Mouse (Mus musculus) ES-E14 (cell line): ENCODE results near the gene Asf1b. TPM values are rescaled to one million over a fixed set of nuclear protein-coding genes. Genes with fewer than 3 reads are reported as not detected.

ENCODE experiments used
- DNase-seq: peaks from one replicate; pipeline ENCODE4 v3.0.0-alpha.2; 2013; ENCODE audit warnings: low read depth, low spot score
- H3K27ac ChIP-seq: 2 replicates; pipeline ENCODE4 v1.5.1; 2012; ENCODE audit warnings: low read depth, mild to moderate bottlenecking, low read length, moderate library complexity, mixed read lengths; ENCODE audit not compliant: poor library complexity, insufficient read depth, severe bottlenecking
- H3K36me3 ChIP-seq: 2 replicates; pipeline ENCODE4 v1.6.1; 2012; ENCODE audit warnings: mild to moderate bottlenecking, low read length, moderate library complexity, mixed read lengths; ENCODE audit not compliant: control insufficient read depth, poor library complexity, insufficient read depth, severe bottlenecking
- H3K4me1 ChIP-seq, 2 experiments: fragments of 150-350 bp in 1 of 2; sonication (generic) in 1 of 2; 2 replicates each; pipeline ENCODE4 v1.6.1; 2012; ENCODE audit warnings: low read length in 2 of 2, mild to moderate bottlenecking in 1 of 2, mixed read lengths in 1 of 2; ENCODE audit not compliant: control insufficient read depth in 2 of 2, insufficient read depth in 2 of 2, poor library complexity in 1 of 2
- H3K4me3 ChIP-seq, 2 experiments: fragments of 150-350 bp in 1 of 2; sonication (generic) in 1 of 2; 2 replicates each; pipeline ENCODE4 v1.5.1; 2012; ENCODE audit warnings: low read length in 2 of 2, low read depth in 1 of 2, mild to moderate bottlenecking in 1 of 2, mixed read lengths in 1 of 2; ENCODE audit not compliant: insufficient read depth in 1 of 2, poor library complexity in 1 of 2, severe bottlenecking in 1 of 2
- H3K9ac ChIP-seq: 2 replicates; pipeline ENCODE4 v1.6.1; 2012; ENCODE audit warnings: low read depth, mild to moderate bottlenecking, low read length, mixed read lengths; ENCODE audit not compliant: poor library complexity, insufficient read depth, severe bottlenecking
- H3K9me3 ChIP-seq: fragments of 150-350 bp; sonication (generic); 2 replicates; pipeline ENCODE4 v1.6.1; 2012; ENCODE audit warnings: low read depth, mild to moderate bottlenecking, low read length; ENCODE audit not compliant: control insufficient read depth, insufficient read depth
- CHD2 ChIP-seq: IDR thresholded peaks from 2 replicates; pipeline ENCODE4 v1.6.1; 2014; ENCODE audit warnings: mild to moderate bottlenecking, low read depth, low read length, inconsistent platforms
- HCFC1 ChIP-seq: IDR thresholded peaks from 2 replicates; pipeline ENCODE4 v1.6.1; 2012; ENCODE audit warnings: low read length, inconsistent platforms, borderline replicate concordance; ENCODE audit not compliant: insufficient read depth
- MAFK ChIP-seq: IDR thresholded peaks from 2 replicates; pipeline ENCODE4 v1.6.1; 2014; ENCODE audit warnings: mild to moderate bottlenecking, low read depth, low read length, inconsistent platforms; ENCODE audit not compliant: insufficient read depth
- ZC3H11A ChIP-seq: IDR thresholded peaks from 2 replicates; pipeline ENCODE4 v1.6.1; 2012; ENCODE audit warnings: low read depth, mild to moderate bottlenecking, inconsistent platforms, low read length, borderline replicate concordance
- ZNF384 ChIP-seq: IDR thresholded peaks from 2 replicates; pipeline ENCODE4 v1.6.1; 2012; ENCODE audit warnings: low read depth, low read length, inconsistent platforms
- in situ Hi-C, 2 experiments: fragments of 600-800 bp; cut with MboI; formaldehyde crosslinking; loops; one replicate each; pipeline ENCODE4 v1.15.1; 2025; ENCODE audit warnings: low sequenced_read_pairs in 2 of 2, inconsistent platforms in 1 of 2; ENCODE audit not compliant: unreplicated experiment in 2 of 2
- total RNA-seq: library from RNA; depleted of rRNA; stranded (reverse); fragments of 300-350 nt; gene quantifications from 2 replicates; pipeline ENCODE4 v1.2.3, GENCODE M21; 2012

Gene Asf1b
- total RNA-seq, 1 experiment: 43.3 TPM

DNA sequence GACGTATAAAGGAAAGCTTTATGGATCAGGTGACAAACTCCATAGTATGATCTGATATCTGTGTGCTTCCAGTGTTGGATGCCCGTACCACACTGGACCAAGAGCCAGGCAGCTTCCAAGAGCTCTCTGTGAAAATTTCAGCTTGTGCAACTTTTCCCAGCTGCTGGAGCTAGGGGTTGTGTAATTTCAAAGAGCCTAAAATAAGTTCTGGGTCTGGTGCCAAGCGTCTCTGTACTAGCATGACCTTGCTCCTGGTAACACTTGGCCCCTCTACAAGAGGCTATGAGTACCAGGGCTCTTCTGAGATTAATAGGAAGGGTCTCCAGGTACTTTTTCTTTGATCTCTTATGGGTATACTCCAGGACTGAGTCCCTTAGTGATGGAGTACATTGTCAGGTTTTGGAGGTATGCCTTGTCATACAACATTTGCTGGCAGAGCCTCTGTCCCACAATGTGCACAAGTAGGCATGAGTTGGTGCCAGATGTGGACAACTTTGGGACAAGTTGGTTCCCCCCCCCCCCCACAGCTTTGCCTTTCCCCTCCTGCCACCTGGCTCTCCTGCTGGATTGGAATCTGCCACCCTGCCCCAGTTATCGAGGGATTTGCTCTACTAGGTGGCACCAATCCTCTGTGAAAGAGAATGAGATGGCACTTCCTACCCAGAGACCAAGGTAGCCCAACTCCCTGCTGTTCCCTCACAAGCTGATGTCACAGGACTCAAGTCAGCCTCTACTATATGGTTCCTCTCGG, 8.9 kb downstream of the Asf1b start:
- Histone ChIP-seq H3K4me1 (no peaks in the 10 kb centered on the region), H3K9me3 (no peaks in the 10 kb centered on the region), H3K9ac (no peak overlapping the region), H3K4me3 (no peak overlapping the region), H3K36me3 (peaks cover 19% of the 10 kb centered on the region), H3K27ac (no peak overlapping the region)
- DNase-seq: no peak
- in situ Hi-C loops: no loop called here
- no peak for TF ChIP-seq ZNF384
- no peak for TF ChIP-seq MAFK
- no peak for TF ChIP-seq ZC3H11A
- no peak for TF ChIP-seq CHD2
- TF ChIP-seq HCFC1: no peak

DNA sequence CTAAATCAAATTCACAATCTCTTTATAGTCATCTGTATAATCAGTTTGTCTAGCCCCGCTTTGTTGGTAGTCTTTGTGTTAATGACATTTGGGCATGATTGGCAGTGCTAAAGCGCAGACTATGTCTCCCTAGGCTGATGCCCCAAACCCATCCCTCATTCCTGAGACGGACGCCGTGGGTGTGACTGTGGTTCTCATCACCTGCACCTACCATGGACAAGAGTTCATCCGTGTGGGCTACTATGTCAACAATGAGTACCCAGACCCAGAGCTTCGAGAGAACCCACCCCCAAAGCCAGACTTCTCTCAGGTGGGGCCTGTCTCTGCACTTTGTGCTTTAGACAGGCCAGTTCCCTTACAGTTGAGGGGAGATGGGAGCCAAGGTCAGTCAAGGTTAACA, 12.4 kb downstream of the Asf1b start:
- Histone ChIP-seq H3K9me3 (no peaks in the 10 kb centered on the region), H3K36me3 (peaks cover 22% of the 10 kb centered on the region), H3K4me1 (peaks cover 0 to 4% of the 10 kb centered on the region in 2 experiments; a peak in 1 of 4 replicates), H3K4me3 (no peak overlapping the region), H3K9ac (no peak overlapping the region), H3K27ac (no peak overlapping the region)
- TF ChIP-seq MAFK: no peak
- no peak for TF ChIP-seq CHD2
- no peak for TF ChIP-seq HCFC1
- TF ChIP-seq ZNF384: no peak
- no peak for TF ChIP-seq ZC3H11A
- in situ Hi-C loops: no loop called here
- DNase-seq: no peak

DNA sequence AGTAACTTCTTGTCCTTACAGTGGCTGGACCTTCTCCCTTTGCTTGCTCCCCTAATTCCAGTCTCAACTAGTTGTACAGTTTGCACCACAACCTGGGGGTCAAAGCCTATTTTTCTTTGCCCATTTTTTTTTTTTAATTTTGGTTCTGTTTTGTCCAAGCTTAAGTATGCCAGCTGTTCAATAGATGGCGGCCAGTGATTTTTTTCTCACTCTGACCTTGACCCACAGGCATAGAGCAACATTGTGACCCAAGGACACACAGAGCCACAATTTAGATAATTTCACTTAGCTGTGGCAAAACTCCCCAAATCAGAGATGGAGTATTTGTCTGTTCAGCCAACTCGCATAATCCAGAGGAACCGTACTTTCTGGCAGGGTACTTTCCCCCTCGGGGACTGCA, 15.8 kb downstream of the Asf1b start:
- H3K4me1 ChIP-seq: peaks cover 2 to 10% of the 10 kb centered on the region in 2 experiments; a peak in 1 of 4 replicates
- peaks cover 20% of the 10 kb centered on the region for H3K36me3 ChIP-seq
- in situ Hi-C loops: no loop called here
- H3K27ac ChIP-seq: no peak overlapping the region
- no peak overlapping the region for H3K9ac ChIP-seq
- no peaks in the 10 kb centered on the region for H3K9me3 ChIP-seq
- no peak overlapping the region for H3K4me3 ChIP-seq
- DNase-seq: no peak
- no peak for TF ChIP-seq MAFK
- TF ChIP-seq HCFC1: no peak
- no peak for TF ChIP-seq ZNF384
- no peak for TF ChIP-seq CHD2
- no peak for TF ChIP-seq ZC3H11A

DNA sequence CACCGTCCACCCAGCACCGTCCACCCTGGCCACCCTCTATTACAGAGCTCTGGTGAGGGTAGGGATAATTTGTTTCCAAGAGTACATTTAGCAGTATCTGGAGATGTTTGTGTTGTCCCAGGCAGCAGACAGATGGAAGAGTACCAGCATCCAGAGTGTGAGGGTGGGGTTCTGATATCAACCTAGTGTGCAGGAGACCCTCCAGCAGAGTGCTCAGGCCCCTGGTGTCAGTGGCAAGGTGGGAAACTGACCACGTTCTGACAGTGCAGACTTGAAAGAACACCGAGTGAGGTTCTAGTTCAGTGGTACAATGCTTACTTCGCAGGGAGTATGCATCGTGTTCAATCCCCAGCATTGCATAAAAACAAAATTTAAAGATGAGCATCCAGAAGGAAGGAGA, 16.4 kb downstream of the Asf1b start:
- peak overlapping the region; percentile 66 for H3K9ac ChIP-seq
- H3K4me1 ChIP-seq: peaks cover 2 to 10% of the 10 kb centered on the region in 2 experiments; a peak in 1 of 4 replicates
- H3K9me3 ChIP-seq: no peaks in the 10 kb centered on the region
- no peak overlapping the region for H3K27ac ChIP-seq
- in situ Hi-C loops: no loop called here
- H3K36me3 ChIP-seq: peaks cover 20% of the 10 kb centered on the region
- DNase-seq: no peak
- TF ChIP-seq ZC3H11A (no peak), MAFK (no peak), ZNF384 (no peak), HCFC1 (no peak), CHD2 (no peak)
- H3K4me3 ChIP-seq: peak overlapping the region; percentile 82 to 83; a peak in 3 of 4 replicates
